Mouse (Mus musculus): ENCODE measurements around the gene Eif4h.

Eif4h gene

DNA sequence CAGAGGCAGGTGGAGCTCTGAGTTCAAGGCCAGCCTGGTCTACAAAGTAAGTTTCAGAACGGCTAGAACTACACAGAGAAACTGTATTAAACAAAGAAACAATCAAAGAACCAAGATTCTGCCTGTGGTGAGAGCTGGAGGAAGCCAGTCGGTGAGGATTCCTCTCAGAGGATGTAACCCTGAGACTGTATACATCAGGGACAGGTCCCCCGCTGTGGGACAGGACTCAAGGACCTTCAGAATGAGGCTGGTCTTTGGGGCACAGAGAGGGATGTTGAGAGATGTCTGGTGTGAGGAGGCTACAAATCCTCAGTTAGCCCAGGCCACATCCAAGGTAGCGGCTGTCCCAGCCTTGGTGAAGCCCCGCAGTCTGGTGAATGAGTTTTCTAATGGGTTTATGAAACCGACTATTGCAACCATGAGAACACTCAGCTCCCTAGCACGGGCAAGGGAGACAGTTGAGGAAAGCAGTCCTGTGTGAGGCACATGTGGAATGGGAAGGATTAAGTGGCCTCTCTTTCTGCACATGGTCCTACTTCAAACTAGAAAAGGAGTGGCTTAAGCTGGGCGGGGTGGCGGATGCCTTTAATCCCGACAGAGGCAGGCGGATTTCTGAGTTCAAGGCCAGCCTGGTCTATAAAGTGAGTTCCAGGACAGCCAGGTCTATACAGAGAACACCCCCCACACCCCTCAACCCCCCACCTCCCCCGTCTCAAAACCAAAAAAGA is 29.2 kb downstream of the Eif4h start:
- DNase-seq (ENCODE audit: extremely low spot score, low spot score) = no peak

DNA sequence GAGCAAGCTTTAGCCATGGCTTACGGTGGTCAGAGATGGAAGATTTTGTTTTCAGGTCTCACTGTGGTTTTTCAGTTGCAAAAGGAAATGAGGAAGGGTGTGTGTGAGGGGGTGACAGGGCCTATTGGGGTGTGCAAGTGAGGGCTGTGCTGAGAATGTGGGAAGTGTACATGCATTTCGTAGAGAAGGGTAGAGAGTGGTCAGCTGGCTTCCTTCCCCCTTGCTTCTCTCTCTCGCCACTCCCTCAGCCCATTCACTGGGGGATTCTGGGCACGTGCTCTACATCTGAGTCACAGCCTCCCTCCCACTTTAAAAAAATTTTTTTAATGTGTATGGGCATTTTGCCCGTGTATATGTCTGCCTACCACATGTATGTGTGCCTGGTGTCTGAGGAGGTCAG is 32.2 kb downstream of the Eif4h start:
- DNase-seq (ENCODE audit: extremely low spot score, low spot score) = no peak

DNA sequence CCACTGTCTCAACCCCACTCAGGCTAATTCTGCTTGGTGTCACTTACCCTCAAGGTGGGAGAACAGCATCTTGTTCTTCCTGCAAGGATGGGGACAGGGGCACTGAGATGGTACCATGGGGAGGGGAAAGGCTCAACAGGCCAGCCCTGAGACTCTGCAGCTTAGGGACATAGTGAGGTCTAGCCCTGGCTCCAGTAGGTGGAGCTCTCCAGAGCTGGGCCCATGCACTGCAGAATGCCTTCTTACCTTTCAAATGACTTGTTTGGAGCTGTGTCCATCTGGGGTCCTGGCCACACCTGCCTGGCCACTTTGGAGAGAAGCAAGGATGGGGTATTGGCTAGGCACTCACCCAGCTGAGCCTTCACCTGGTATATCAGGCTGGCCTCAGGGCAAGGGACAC is 33.0 kb downstream of the Eif4h start:
- no peak for DNase-seq (ENCODE audit: extremely low spot score, low spot score)

DNA sequence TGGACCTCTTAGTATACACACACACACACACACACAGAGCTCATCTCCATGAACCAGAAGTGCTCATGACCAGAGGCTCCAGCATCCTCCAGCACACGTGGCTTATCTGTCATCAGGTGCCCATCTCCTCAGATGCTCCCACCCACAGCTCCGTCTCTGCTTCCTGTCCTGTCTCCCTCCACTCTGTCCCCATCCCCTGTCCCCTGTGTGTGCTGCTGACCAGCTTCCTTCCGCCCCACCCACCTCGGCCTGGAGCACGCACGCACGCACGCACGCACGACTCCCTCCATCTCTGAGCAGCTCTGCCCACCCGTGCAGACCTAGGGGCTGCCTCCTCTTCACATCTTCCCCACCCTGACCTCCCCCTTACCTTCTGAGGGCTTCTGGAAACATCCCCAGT is 34.9 kb downstream of the Eif4h start:
- no peak for DNase-seq (ENCODE audit: extremely low spot score, low spot score)

DNA sequence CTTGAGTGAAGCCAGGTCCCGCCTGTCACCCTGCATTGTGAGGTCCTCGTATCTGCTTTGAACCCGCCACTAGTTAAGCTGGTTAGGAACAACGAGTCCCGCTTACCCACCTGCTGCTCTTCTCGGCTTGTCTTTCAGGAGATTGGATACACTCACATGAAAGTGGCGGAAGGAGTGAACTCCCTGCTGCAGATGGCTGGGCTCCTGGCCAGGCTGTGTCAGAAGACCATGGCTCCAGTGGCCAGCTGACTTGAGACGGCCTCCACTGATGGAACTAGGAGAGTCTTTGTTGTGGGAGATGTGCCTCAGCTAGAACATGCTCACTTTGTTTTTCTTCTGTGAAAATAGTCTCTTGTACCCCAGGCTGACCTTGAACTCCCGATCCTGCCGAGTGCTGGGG is 41.6 kb downstream of the Eif4h start:
- no peak for DNase-seq (ENCODE audit: extremely low spot score, low spot score)

DNA sequence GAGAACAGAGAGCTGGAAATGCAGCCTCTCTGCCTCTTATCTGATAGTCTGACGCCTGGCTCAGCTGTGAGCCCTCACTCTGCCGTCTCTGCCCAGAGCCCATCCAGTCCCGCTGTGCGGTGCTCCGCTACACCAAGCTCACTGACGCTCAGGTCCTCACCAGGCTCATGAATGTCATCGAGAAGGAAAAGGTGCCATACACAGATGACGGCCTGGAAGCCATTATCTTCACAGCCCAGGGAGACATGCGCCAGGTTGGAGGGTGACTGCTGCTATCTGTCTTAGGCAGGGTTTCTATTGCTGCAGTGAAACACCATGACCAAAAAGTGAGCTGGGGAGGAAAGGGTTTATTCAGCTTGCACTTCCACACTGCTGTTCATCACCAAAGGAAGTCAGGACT is 46.2 kb downstream of the Eif4h start:
- no peak for DNase-seq (ENCODE audit: extremely low spot score, low spot score)

DNA sequence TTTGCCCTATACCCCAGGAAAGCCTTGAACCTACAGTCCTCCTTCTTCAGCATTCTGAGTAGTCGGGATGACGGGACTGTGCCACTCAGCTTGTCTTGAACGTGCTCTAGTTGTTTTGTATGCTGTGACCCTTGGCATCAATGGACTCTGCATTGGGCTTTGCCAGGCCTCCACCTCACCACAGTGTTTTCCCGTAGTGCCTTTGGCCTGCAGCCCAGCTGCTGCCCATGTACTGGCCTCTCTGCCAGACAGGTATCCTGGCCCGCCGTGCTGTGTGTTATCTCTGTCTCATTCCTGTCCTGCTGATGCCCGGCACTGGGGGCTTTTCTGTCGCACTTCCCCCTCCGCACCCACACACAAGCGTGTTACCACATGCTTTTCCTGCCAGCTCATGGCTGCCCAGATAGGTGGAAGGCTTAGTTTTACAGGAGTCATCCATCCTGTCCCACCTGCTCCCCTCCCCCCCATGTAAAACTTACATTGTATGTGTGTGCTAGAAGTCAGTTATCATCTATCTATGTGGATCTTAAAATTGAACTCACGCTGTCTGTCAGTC is 47.2 kb downstream of the Eif4h start:
- DNase-seq (ENCODE audit: extremely low spot score, low spot score) = no peak

DNA sequence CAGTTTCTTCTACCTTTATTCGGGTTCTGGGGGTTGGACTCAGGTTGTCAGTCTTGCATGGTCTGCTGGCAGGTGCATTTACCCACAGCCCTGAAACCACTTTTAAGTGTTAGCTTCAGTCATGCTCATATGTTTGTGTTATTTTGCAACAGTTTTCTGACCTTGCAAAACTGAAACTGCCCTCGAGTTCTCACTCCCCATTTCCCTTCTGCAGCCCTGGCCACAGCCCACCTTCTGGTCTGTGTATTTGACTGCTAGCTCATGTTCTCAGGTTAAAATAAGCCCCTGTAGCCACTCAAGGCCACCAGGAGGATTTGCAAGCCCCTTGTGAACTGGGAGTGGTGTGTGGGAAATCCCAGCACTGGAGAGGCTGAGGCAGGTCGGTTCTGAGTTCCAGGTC is 49.4 kb downstream of the Eif4h start:
- no peak for DNase-seq (ENCODE audit: extremely low spot score, low spot score)

DNA sequence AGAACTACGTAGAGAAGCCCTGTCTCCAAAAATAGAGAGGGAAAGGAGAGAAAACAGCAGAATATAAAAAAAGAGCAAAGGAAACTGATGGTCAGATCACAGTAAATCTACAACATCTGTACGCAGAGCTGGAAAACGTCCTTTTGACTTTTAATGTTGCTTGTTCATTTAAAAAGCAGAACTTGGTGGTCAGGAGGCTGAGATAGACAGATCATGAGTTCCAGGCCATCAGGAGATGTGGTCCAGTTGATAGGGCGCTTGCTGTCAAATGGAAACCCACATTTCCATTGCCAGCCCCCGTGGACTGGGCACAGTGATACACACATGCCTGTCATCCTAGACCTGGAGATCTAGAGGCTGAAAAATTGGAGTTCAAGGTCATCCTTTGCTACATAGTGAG is 54.5 kb downstream of the Eif4h start:
- no peak for DNase-seq (ENCODE audit: extremely low spot score, low spot score)

DNA sequence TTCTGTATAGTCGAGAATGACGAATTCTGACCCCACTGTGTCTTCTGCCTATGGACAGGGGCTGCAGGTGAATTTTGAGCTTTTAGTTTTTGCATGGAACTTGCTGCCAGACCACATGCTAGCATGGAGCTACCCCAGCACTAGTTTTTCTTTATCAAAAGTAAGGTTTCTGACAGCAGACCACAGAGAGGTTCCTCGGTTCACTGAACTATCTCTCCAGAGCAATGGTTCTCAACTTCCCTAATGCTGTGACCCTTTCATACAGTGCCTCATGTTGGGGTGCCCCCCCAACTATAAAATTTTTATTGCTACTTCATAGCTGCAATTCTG is 55.4 kb downstream of the Eif4h start:
- DNase-seq (ENCODE audit: extremely low spot score, low spot score) = no peak

DNA sequence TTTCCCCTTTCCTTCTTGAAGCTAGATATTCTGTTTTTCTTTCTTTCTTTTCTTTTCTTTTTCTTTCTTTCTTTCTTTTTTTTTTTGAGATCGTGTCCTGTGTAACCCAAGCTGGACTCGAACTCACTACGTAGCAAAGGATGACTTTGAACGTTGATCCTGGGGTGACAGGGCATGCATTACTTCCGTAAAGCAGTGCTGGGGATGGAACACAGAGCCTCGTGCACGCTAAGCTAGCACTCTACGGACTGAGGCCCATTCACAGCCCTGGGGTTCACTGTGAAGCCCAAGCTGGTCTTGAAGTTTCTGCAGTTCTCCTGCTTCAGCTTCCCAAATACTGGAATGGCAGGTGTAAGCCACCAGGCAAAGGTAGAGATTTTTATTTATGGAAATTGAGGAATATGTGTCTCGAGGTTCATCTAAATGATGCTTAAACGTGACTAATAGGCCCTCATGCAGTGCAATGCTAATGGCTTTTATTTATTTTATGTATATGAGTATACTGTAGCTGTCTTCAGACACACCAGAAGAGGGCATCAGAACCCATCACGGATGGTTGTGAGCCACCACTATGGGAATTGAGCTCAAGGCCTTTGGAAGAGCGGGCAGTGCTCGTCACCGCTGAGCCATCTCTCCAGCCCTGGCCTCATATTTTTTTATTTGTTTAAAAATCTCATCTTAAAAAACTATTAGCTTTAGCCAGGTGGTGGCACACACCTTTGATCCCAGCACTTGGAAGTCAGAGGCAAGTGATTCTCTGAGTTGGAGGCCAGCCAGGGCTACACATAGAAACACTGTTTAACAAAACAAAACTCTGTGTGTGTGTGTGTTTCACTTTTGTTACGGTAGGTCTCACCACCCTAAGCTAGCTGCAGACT is 56.0 kb downstream of the Eif4h start:
- DNase-seq (ENCODE audit: extremely low spot score, low spot score) = no peak

DNA sequence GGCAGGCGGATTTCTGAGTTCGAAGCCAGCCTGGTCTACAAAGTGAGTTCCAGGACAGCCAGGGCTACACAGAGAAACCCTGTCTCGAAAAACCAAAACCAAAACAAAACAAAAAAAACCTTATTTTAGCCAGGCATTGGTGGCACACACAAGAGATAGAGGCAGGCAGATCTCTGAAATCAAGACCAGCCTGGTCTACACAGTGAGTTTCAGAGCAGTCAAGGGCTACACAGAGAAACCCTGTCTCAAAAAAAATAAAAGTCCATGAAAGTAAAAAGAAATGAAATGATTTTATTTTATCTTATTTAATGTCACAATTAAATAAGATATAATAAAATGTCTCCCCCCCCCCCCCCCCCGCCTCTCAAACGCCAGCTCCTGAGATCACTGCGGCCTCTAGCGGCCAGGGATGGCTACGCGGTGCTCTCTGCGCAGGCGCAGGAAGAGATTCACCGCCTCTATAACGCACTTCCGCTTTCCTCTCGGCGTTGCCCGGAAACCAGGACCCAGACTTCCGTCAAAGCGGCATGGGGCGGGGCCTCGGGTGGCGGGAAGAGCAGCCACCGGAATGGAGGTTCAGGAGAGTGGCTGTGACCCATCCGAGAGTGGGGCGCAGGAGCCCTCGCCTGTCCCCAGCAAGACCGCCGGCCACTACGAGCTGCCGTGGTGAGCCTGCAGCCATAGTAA is 56.9 kb downstream of the Eif4h start:
- peak; percentile 97 for DNase-seq (ENCODE audit: extremely low spot score, low spot score)

DNA sequence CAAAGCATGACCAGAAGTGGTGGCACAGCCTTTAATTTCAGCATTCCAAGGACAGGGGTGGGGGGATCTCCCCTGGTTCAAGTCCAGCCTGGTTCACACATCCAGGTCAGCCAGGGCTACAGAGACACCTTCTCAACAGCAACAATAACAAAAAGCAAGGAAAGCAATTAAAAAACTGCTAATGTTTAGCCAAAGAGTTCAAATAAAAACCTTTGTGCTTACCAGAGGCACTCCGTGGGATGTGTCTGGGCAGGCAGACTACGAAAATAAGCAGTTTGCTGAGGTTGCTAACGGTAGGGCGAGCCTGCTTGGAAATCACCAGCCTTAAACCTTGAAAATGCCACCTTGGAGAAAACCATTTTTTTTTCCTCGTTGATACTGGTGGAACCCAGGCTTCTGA is 58.1 kb downstream of the Eif4h start, which contains the start of gene Rfc2:
Rfc2 (plus strand) TSS at position 221 of the 400 bp plus-strand sequence.
- no peak for DNase-seq (ENCODE audit: extremely low spot score, low spot score)

DNA sequence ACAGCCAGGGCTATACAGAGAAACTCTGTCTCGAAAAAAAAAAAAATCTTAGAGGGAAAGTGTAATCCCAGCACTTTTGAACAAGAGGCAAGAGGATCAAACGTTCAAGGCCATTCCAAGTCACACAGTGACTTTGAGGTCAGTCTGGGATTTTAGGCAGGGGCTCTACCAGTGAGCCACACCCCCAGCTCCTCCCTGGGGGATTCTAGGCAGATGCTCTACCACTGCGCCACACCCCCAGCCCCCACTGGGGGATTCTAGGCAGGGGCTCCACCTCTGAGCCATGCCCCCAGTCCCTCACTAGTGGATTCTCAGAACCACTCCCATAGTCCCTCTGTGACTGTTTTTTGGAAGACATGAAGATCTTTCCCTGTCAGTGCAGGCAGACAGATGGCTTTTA is 60.2 kb downstream of the Eif4h start:
- DNase-seq (ENCODE audit: extremely low spot score, low spot score) = no peak

DNA sequence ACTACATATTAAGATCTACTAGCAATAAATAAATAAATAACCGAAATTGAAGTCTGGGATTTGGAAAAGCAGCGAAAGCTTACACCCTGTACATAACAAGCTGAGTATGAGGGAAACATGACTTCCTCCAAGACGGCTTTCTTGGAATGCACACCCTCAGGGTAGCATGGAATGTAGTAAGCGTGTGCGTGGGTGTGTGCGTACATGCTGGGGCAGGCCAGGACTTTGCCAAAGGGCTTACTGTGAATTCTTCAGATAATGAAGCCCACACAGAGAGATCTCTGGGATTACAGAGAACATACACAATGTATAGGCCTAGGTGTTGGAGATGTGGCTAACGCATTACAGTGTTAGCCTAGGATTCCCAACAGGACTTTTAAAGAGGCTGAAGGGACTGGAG is 61.8 kb downstream of the Eif4h start:
- DNase-seq (ENCODE audit: extremely low spot score, low spot score) = no peak

DNA sequence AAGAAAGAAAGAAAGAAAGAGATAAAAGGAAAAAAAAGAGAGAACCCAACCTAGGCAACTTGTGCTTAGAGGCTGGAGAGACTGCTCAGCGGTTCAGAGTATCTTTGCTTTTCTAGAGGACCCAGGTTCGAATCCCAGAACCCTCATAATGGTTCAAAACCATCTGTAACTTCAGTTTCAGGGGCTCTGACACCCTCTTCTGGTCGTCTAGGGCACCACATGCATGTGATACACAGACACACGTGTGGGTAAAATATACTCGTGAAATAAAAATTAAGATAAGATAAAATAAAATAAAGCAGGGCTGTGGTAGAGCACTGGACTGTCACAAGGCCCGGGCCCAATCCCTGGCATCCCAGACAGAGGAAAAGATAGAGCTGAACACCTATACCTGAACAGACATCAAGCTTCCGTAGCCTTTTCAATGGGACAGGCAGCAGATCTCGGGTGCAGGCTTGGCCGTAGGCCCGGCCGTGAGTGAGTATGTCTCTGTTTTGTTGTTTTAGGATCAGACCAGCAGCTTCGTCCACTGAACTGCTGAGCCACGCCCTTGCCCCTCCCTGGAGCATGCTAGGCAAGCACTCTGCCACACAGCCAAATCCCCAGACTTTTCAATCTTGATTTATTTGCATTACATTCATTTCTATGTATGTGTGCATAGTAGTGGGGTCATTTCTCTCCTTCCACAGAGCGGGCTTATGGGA is 62.6 kb downstream of the Eif4h start:
- no peak for DNase-seq (ENCODE audit: extremely low spot score, low spot score)

DNA sequence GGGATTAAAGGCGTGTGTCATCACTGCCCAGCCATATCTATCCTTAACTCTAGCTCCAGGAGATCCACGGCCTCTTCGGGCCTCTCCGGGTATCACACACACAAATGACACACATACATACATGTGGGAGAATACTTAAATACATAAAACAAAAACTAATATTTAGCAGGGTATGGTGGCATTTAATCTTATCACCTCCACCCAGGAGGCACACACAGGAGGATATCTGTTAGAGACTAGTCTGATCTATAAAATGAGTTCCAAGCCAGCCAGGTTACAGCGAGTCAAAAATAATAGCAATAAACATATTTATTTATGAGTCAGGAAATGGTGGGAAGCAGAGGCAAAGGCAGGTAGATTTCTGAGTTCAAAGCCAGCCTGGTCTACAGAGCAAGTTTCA is 63.5 kb downstream of the Eif4h start:
- no peak for DNase-seq (ENCODE audit: extremely low spot score, low spot score)

DNA sequence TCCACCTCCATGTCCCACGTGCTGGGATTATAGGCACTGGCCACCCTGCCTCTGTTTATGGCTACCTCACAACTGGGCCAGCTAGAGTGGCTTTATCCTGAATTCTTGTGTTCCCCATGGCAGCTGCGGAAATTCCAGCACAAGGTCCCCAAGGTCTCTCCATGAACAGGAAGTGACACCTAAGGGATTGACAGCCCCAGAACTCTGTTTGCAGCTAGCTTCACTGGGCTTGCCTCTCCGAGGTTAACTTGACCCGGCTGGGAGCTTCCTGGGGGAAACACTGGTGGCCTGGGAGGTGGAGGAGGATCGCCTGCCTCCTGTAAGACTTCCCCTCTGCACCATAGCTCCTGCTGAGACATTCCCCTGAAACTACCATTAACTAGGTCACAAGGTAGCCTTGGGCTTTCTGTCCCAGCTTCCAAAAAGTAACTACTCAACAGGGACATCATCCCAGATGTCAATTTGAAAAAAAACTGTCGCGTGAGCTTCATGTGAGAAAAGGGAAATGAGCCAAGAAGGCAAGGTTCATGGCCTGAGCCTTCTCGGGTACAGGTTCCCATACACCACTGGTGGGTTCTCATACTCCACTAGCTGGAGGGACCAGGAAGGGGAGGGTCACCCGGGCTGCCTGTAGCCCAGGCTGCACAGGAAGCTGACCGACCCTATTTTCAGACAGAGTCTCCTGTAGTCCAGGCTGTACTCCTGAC is 66.6 kb downstream of the Eif4h start:
- no peak for DNase-seq (ENCODE audit: extremely low spot score, low spot score)

DNA sequence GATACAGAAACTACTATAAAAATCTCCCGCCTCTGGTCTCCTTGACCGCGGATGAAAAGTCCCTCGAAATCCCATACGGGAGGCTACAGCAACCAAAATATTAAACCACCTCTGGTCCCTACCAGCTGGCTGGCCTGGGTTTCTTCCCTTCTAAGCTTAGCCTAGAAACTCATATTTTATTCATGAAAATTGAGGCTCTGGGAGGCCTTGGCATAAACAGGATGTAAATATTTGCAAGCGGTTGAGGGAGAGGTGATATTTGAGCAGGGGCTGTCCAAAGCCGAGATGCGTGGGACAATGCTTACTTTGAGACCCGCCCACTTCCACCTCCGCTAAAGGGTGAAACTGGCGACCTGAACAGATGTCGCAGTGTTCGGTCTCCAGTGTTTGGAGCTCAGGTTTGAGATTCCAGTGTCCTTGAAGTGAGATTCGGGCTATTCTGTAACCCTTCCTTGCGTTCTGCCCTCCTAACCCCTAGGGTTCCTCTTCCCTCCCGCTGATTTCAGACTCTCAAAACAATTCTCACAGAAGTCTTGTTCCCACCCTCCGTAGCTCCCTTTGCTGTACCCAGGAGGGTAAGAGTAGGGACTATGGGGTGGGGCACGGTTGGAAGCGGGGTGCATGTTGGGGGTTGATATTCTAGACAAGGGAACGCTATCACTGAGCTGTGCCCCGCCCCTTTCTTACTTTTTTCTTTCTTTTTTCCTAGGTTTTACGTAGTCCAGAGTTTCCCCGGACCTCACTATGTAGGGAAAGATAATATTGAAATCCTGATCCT is 67.4 kb downstream of the Eif4h start:
- peak; percentile 65 for DNase-seq (ENCODE audit: extremely low spot score, low spot score)

Measured in neural tube, embryonic 10.5 days (tissue).